Mouse (Mus musculus): Measurements from ENCODE around the gene Ccdc149.

DNA sequence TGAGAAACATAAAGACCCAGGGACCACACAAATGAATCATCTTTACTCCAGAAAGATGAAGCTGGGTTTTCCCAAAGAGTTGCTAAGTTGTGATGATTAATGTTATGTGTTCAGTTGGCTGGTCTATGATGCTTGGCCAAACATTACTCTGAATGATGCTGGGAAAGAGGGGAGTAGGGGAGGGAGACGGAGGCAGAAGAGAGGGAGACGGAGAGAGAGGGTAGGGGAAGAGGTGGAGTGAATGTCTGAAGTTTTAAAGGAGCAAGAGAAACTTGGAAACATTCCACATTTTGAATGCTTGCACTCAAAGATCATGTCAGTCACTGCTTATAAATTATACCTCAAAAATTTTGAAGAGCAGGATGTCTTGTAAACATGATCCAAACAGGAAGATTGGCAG is 124.4 kb downstream of the Ccdc149 start:
- TF ChIP-seq CTCF (IDR thresholded peaks at IDR 0.05; ENCODE audit: low read depth, low read length) (no peak), EP300 (IDR thresholded peaks at IDR 0.05; ENCODE audit: insufficient read depth, low read depth, low read length) (no peak)

Data from ES-Bruce4 (cell line).